Mouse (Mus musculus) midbrain, postnatal 0 days (tissue): ENCODE measurements around the gene Atg16l1. TPM values are rescaled to one million over a fixed set of nuclear protein-coding genes. Genes with fewer than 3 reads are reported as not detected.
A peak's percentile ranks its signal among the peaks of the same experiment; 100 is the strongest.

Experiments
- ATAC-seq: fragments of 200-750 bp; cut with Nextera tagmentation; 2 replicates; pipeline ENCODE4 v1.8.0; 2017; ENCODE audit warnings: moderate number of reproducible peaks, mild to moderate bottlenecking, moderate TSS enrichment, moderate library complexity; ENCODE audit not compliant: low FRiP score
- DNase-seq: peaks from one replicate; pipeline ENCODE4 v3.0.0-alpha.2; 2015; ENCODE audit warnings: low spot score
- H3K27ac ChIP-seq: fragments of 300-500 bp; sonication (generic); 2 replicates; pipeline ENCODE4 v1.5.1; 2014; ENCODE audit warnings: low read depth, mild to moderate bottlenecking, low read length, mixed read lengths
- H3K27me3 ChIP-seq: fragments of 300-500 bp; sonication (generic); 2 replicates; pipeline ENCODE4 v1.6.1; 2014; ENCODE audit warnings: low read length, control low read depth, mixed read lengths; ENCODE audit not compliant: insufficient read depth
- H3K36me3 ChIP-seq: fragments of 300-500 bp; sonication (generic); 2 replicates; pipeline ENCODE4 v1.6.1; 2014; ENCODE audit warnings: low read length, control low read depth, mixed read lengths; ENCODE audit not compliant: insufficient read depth
- H3K4me1 ChIP-seq: fragments of 300-500 bp; sonication (generic); 2 replicates; pipeline ENCODE4 v1.6.1; 2014; ENCODE audit warnings: mild to moderate bottlenecking, control low read depth, antibody characterized with exemption, low read length, mixed read lengths; ENCODE audit not compliant: insufficient read depth
- H3K4me2 ChIP-seq: fragments of 300-500 bp; sonication (generic); 2 replicates; pipeline ENCODE4 v1.6.1; 2014; ENCODE audit warnings: low read depth, mild to moderate bottlenecking, low read length, mixed read lengths; ENCODE audit not compliant: poor library complexity, severe bottlenecking
- H3K4me3 ChIP-seq: fragments of 300-500 bp; sonication (generic); 2 replicates; pipeline ENCODE4 v1.5.1; 2014; ENCODE audit warnings: low read depth, mild to moderate bottlenecking, low read length, moderate library complexity
- H3K9ac ChIP-seq: fragments of 300-500 bp; sonication (generic); replicated peaks from 2 replicates; pipeline ENCODE4 v1.6.1; 2014; ENCODE audit warnings: mild to moderate bottlenecking, low read length, moderate library complexity, mixed read lengths; ENCODE audit not compliant: poor library complexity, severe bottlenecking
- H3K9me3 ChIP-seq: fragments of 300-500 bp; sonication (generic); 2 replicates; pipeline ENCODE4 v1.6.1; 2016; ENCODE audit warnings: low read length, control low read depth
- CTCF ChIP-seq: IDR thresholded peaks from 2 replicates; pipeline ENCODE4 v1.5.1; 2016; ENCODE audit warnings: antibody characterized with exemption, mild to moderate bottlenecking
- WGBS: fragments of 180-500 bp; shearing (Covaris S2); extraction: QIAGEN DNeasy Blood & Tissue Kit; methylation state at CpG from one replicate; pipeline ENCODE4 v1.1.7; 2014; 5-methylcytosine and 5-hydroxymethylcytosine counted together
- polyA plus RNA-seq: library from polyadenylated mRNA; unstranded; fragments of >200 nt; fragmentation: Nextera tagmentation; extraction: Ambion mirVana; gene quantifications from 2 replicates; pipeline ENCODE4 v1.2.1, GENCODE M21; 2015
- total RNA-seq: library from RNA; depleted of rRNA; stranded (reverse); fragments of >200 nt; gene quantifications from 2 replicates; pipeline ENCODE4 v1.2.3, GENCODE M21; 2014

The Atg16l1 gene
- total and polyA plus RNA-seq, 2 experiments from 2014 or later, result 65.4 to 69.5 TPM

DNA sequence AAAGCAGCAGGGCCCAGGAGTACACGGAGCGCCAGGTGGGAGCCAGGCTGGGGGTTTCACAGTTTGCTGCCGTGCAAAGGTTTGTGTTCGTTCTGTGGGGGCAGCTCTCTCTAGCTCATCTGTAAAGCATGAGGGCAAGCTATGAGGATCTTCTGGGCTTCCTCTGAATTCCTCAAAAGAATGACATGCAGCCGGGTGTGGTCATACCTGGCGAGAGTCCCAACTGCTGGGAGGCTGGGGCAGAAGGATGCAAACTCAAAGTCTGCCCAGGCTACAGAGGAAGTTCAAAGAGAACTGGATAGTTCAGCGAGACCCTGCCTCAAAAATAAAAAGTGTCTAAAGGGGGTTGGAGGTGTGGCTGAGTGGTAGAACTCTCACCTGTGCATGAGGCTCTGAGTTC lies 25.4 kb upstream of the Atg16l1 start:
- Histone ChIP-seq H3K9me3 (no peaks in the 10 kb centered on the region), H3K27me3 (no peaks in the 10 kb centered on the region), H3K9ac (no peak overlapping the region), H3K36me3 (peaks cover 5% of the 10 kb centered on the region; the same call in 1 of the 2 replicates), H3K4me1 (no peaks in the 10 kb centered on the region), H3K27ac (no peak overlapping the region), H3K4me3 (no peak overlapping the region), H3K4me2 (no peak overlapping the region)
- ATAC-seq (no peak), DNase-seq (no peak)
- 88% methylated on average over 7 of the region's 7 CpGs for WGBS
- no peak for TF ChIP-seq CTCF

DNA sequence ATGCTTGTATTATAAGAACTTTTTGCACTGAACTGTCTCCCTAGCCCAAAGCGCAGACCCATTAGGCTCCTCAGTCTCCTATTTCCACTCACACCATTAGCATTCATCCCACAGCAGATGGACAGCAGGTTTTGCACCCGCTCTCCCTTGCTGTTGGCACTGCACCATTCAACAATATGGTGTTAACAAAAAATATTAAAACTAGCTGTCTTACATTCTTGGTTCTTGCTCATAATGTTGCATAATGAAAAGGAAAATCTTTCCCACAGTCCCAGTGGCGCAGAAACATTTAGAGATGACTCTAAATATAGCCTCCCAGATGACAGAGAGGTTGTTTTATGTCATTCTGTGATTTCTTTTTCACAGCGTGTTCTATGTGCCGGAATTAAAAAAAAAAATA lies 22.5 kb upstream of the Atg16l1 start:
- Histone ChIP-seq H3K36me3 (peaks cover 5% of the 10 kb centered on the region; the same call in 1 of the 2 replicates), H3K27ac (no peak overlapping the region), H3K4me3 (no peak overlapping the region), H3K9ac (no peak overlapping the region), H3K27me3 (no peaks in the 10 kb centered on the region), H3K4me2 (no peak overlapping the region), H3K9me3 (no peaks in the 10 kb centered on the region), H3K4me1 (no peaks in the 10 kb centered on the region)
- DNase-seq (no peak), ATAC-seq (no peak)
- TF ChIP-seq CTCF, result no peak
- 86% methylated on average over 5 of the region's 5 CpGs for WGBS

DNA sequence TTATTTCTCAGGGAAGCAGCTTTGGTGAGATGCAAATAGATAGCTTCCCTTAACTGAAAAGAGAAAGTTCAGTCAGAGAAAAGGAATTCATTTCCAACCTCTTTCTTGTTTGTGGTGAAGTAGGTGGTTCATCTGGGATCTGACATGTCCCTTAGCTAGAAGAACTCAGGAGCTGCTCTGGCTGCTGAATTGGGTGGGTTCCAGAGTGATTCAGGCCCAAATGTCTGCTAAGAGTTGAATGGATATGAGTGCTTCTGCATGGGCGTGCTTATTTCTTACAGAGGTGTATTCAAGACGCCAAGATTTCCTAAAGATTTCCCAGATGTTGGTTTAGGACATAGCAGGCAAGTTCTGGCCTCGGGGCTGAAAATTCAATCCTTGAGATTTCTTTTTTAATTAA lies 21.5 kb upstream of the Atg16l1 start:
- WGBS, result 80% methylated on average over 3 of the region's 3 CpGs
- no peak for DNase-seq
- Histone ChIP-seq H3K4me3 (no peak overlapping the region), H3K27me3 (no peaks in the 10 kb centered on the region), H3K9ac (no peak overlapping the region), H3K36me3 (peaks cover 5% of the 10 kb centered on the region; the same call in 1 of the 2 replicates), H3K4me2 (no peak overlapping the region), H3K4me1 (no peaks in the 10 kb centered on the region), H3K27ac (no peak overlapping the region), H3K9me3 (no peaks in the 10 kb centered on the region)
- ATAC-seq, result no peak
- no peak for TF ChIP-seq CTCF

DNA sequence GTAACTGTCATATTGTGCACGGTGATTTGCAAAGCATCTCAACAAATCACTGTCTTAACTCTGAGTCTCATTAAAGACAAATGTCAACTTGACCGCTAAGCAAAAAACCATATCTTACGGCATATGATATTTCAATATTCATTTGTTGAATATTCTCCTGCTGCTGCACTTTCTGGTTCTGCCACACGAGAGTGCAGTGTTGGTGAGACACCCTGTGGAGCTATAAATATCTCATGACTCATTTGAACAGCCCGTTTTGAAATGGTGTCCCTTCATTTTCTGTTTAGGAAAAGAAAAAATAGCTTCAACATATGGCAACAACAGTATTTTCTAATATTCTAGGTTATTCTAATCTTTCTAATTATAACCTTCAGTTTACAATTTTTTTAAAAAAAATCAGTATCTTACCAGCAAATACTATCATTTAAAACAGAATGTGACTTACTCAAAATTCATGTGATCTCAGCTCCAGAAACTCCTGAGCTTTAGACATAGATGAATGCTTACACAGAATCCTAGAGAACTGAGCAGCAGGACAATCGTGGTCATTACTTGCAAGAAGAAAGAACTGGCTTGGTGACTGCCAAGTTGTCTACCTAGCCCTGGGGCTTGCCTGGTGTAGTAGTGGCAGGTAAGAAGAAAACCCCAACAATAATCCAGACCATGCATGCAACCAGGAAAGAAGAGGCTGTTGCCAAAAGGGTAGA lies 14.9 kb upstream of the Atg16l1 start:
- no peaks in the 10 kb centered on the region for H3K36me3 ChIP-seq
- H3K4me1 ChIP-seq, result no peaks in the 10 kb centered on the region
- no peak overlapping the region for H3K9ac ChIP-seq
- no peak overlapping the region for H3K4me2 ChIP-seq
- DNase-seq, result no peak
- 77% methylated on average over 6 of the region's 6 CpGs for WGBS
- H3K27me3 ChIP-seq, result no peaks in the 10 kb centered on the region
- no peak for ATAC-seq
- H3K4me3 ChIP-seq, result no peak overlapping the region
- no peak overlapping the region for H3K27ac ChIP-seq
- no peaks in the 10 kb centered on the region for H3K9me3 ChIP-seq
- 0 out of 2 replicates have a peak, but pooled peaks have one; percentile 11 for TF ChIP-seq CTCF

DNA sequence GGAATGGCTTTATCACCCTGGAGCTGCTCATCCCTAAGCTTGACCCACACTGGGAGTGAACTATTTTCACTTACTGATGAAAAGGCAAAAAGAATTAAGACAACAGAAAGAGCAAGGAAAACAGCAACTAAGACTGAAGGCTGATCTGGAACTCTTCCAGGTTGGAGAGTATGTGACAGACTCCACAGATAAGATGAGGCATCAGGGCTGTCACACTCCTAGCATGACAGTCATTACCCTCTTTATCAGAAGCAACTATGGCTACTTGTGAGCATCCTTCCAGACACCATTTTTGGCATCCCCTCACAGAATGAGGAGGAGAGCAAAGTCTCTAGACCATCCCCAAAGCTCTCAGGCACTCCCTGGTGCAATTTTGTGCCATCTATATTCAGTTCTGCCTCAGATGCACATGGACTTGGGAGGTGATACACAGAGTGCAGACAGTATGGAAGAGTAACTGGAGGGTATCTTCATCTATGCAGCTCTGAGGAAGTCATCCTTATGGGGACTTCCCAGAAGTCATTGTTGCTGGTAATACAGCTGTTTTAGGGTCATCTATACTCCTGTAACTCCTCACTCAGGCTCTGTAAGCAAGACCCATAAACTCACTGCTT lies 6.2 kb upstream of the Atg16l1 start:
- no peaks in the 10 kb centered on the region for H3K36me3 ChIP-seq
- H3K4me1 ChIP-seq, result no peaks in the 10 kb centered on the region
- ATAC-seq (no peak), DNase-seq (no peak)
- TF ChIP-seq CTCF, result no peak
- no peaks in the 10 kb centered on the region; the same call in 1 of the 2 replicates for H3K27me3 ChIP-seq
- no peak overlapping the region for H3K4me2 ChIP-seq
- no peak overlapping the region for H3K9ac ChIP-seq
- no peak overlapping the region for H3K4me3 ChIP-seq
- H3K9me3 ChIP-seq, result no peaks in the 10 kb centered on the region
- H3K27ac ChIP-seq, result no peak overlapping the region

DNA sequence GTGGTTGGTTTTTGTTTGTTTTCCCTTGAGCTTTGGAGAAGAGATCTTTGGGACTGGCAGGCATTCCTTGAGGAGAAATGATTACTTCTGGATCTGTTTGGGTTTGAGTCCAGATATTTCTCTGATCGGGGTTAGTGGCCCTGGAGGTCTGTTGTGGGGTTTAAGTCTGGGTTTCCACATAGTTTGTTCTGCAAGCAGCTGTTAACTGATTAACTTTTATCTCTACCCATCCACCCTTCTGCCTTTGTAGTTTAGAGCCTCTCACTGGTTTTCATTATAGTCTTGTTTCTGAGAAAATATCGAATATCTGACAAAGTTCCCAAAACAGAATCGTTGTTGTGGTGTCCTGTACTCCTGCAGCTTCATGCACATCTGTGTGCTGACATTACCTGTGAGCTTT lies 8.2 kb downstream of the Atg16l1 start:
- 94% methylated on average over 3 of the region's 3 CpGs for WGBS
- Histone ChIP-seq H3K9ac (no peak overlapping the region), H3K36me3 (peaks cover 70% of the 10 kb centered on the region), H3K9me3 (no peaks in the 10 kb centered on the region), H3K4me1 (no peaks in the 10 kb centered on the region), H3K27ac (no peak overlapping the region), H3K4me2 (no peak overlapping the region), H3K4me3 (no peak overlapping the region), H3K27me3 (no peaks in the 10 kb centered on the region)
- DNase-seq (no peak), ATAC-seq (no peak)
- no peak for TF ChIP-seq CTCF
